Mouse (Mus musculus) kidney, adult 2 months (tissue): ENCODE data around the gene Bad. TPM values are rescaled to one million over a fixed set of nuclear protein-coding genes. Genes with fewer than 3 reads are reported as not detected.

Experiments
- DNase-seq: peaks from one replicate; pipeline ENCODE4 v3.0.0; 2021
- H3K27ac ChIP-seq: fragments of 200-500 bp; 2 replicates; pipeline ENCODE4 v1.5.1; 2012; ENCODE audit warnings: low read depth, low read length, control low read depth, inconsistent platforms; ENCODE audit not compliant: insufficient read depth
- H3K27me3 ChIP-seq: fragments of 200-500 bp; replicated peaks from 2 replicates; pipeline ENCODE4 v1.6.1; 2012; ENCODE audit warnings: mild to moderate bottlenecking, moderate library complexity, low read length, inconsistent platforms; ENCODE audit not compliant: control insufficient read depth, insufficient read depth
- H3K36me3 ChIP-seq: fragments of 200-500 bp; 2 replicates; pipeline ENCODE4 v1.6.1; 2012; ENCODE audit warnings: mild to moderate bottlenecking, moderate library complexity, low read length, inconsistent platforms; ENCODE audit not compliant: control insufficient read depth, insufficient read depth
- H3K4me1 ChIP-seq: fragments of 200-500 bp; 2 replicates; pipeline ENCODE4 v1.6.1; 2011; ENCODE audit warnings: low read length; ENCODE audit not compliant: control insufficient read depth, insufficient read depth
- H3K4me3 ChIP-seq: fragments of 200-500 bp; 2 replicates; pipeline ENCODE4 v1.5.1; 2011; ENCODE audit warnings: mild to moderate bottlenecking, low read depth, low read length, control low read depth; ENCODE audit not compliant: insufficient read depth
- CTCF ChIP-seq: fragments of 200-500 bp; conservative IDR thresholded peaks from 2 replicates; pipeline ENCODE4 v1.5.1; 2011; ENCODE audit warnings: low read depth, mild to moderate bottlenecking, control low read depth, low read length, moderate library complexity, mixed read lengths; ENCODE audit not compliant: insufficient read depth, insufficient read length
- POLR2A ChIP-seq: fragments of 200-500 bp; IDR thresholded peaks from one replicate; pipeline ENCODE4 v1.6.1; 2011; ENCODE audit warnings: low read depth, low read length, control low read depth
- WGBS: fragments of 180-500 bp; shearing (Covaris S2); methylation state at CpG from one replicate; pipeline ENCODE4 v1.1.7; 2018; 5-methylcytosine and 5-hydroxymethylcytosine counted together
- polyA plus RNA-seq: library from polyadenylated mRNA; depleted of rRNA; stranded (reverse); fragments of >200 nt; gene quantifications from 2 replicates; pipeline ENCODE4 v1.2.3, GENCODE M21; 2012; rRNA removed

Gene Bad
- polyA plus RNA-seq, 1 experiment = 75.4 TPM

- no peak for TF ChIP-seq CTCF
- no peak for TF ChIP-seq POLR2A
- H3K27ac ChIP-seq = peak within 1 kb of the TSS; percentile 89
- peak within 1 kb of the TSS; percentile 74 for H3K4me3 ChIP-seq
- H3K36me3 ChIP-seq = no peaks in the 10 kb centered on the region
- under 1% methylated on average over 24 of the region's 24 CpGs for WGBS
- H3K4me1 ChIP-seq = peaks cover 4% of the 10 kb centered on the region; the same call in 1 of the 2 replicates
- peak; percentile 97 for DNase-seq
- H3K27me3 ChIP-seq = no peaks in the 10 kb centered on the region
These were observed 54.3 kb downstream of the Bad start, which contains the start of the genes Nudt22 and Trpt1 for GRCm38 (mm10) chr19:6996006-6996405. Gene Nudt22 (minus strand): TSS chr19:6996117. Gene Trpt1 (plus strand): TSS chr19:6996131.

- Histone ChIP-seq H3K27me3 (no peaks in the 10 kb centered on the region), H3K27ac (no peak overlapping the region), H3K36me3 (no peaks in the 10 kb centered on the region), H3K4me3 (no peak overlapping the region), H3K4me1 (no peaks in the 10 kb centered on the region; the same call in 1 of the 2 replicates)
- TF ChIP-seq POLR2A = no peak
- no peak for TF ChIP-seq CTCF
- WGBS = 91% methylated on average over 9 of the region's 9 CpGs
- DNase-seq = peak; percentile 0
These were observed 56.1 kb downstream of the Bad start for GRCm38 (mm10) chr19:6997721-6998290.

GRCm38 (mm10) chr19:6999360-7000063, 57.9 kb downstream of the Bad start:
- Histone ChIP-seq H3K36me3 (no peaks in the 10 kb centered on the region), H3K4me1 (no peaks in the 10 kb centered on the region; the same call in 1 of the 2 replicates), H3K4me3 (no peak overlapping the region), H3K27me3 (no peaks in the 10 kb centered on the region), H3K27ac (no peak overlapping the region)
- TF ChIP-seq POLR2A (no peak), CTCF (no peak)
- DNase-seq = no peak
- 93% methylated on average over 19 of the region's 19 CpGs for WGBS

Other genes starting within 250 kb of the Bad start
- 19.9 and 22.8 TPM in 2 replicates for gene Rps6ka4, start 101.2 kb upstream of the Bad start, polyA plus RNA-seq
- 2.1 and 2.2 TPM in 2 replicates for gene Ccdc88b, start 83.7 kb upstream of the Bad start, polyA plus RNA-seq
- 133 and 146 TPM in 2 replicates for gene Trmt112, start 32.2 kb upstream of the Bad start, polyA plus RNA-seq
- 1,575 and 2,285 TPM in 2 replicates for gene Prdx5, start 31.8 kb upstream of the Bad start, polyA plus RNA-seq
- gene Esrra, start 20.0 kb upstream of the Bad start, polyA plus RNA-seq = 134 and 155 TPM in 2 replicates
- gene Catsperz, start 16.5 kb upstream of the Bad start, polyA plus RNA-seq = 0.44 and 0.99 TPM in 2 replicates
- 0.07 and 0.08 TPM in 2 replicates for gene Kcnk4, start 7.3 kb upstream of the Bad start, polyA plus RNA-seq
- 78.4 and 91.7 TPM in 2 replicates for gene Gpr137, start 619 bp downstream of the Bad start, polyA plus RNA-seq
- gene Ppp1r14b, start 33.1 kb downstream of the Bad start, polyA plus RNA-seq = 48.7 and 55.3 TPM in 2 replicates
- gene Plcb3, start 34.6 kb downstream of the Bad start, polyA plus RNA-seq = 40.2 and 53.7 TPM in 2 replicates
- 96.3 and 136 TPM in 2 replicates for gene Fkbp2, start 38.6 kb downstream of the Bad start, polyA plus RNA-seq
- 82.9 and 83.0 TPM in 2 replicates for gene Vegfb, start 45.8 kb downstream of the Bad start, polyA plus RNA-seq
- 48.8 and 50.1 TPM in 2 replicates for gene Dnajc4, start 50.7 kb downstream of the Bad start, polyA plus RNA-seq
- gene Nudt22, start 54.3 kb downstream of the Bad start, polyA plus RNA-seq = 58.3 and 63.4 TPM in 2 replicates
- gene Trpt1, start 54.3 kb downstream of the Bad start, polyA plus RNA-seq = 19.3 and 22.5 TPM in 2 replicates
- gene Fermt3, start 77.6 kb downstream of the Bad start, polyA plus RNA-seq = 5.2 and 9.2 TPM in 2 replicates
- gene Stip1, start 98.1 kb downstream of the Bad start, polyA plus RNA-seq = 40.6 and 51.4 TPM in 2 replicates
- 61.7 and 67.2 TPM in 2 replicates for gene Macrod1, start 114.9 kb downstream of the Bad start, polyA plus RNA-seq
- 23.1 and 25.1 TPM in 2 replicates for gene Flrt1, start 163.9 kb downstream of the Bad start, polyA plus RNA-seq